Mouse (Mus musculus) layer of hippocampus, postnatal 36 days (tissue): Measurements from ENCODE around the gene Wdr18. TPM values are rescaled to one million over a fixed set of nuclear protein-coding genes. Genes with fewer than 3 reads are reported as not detected.

Experiments
- DNase-seq, 2 experiments: peaks; one replicate each; pipeline ENCODE4 v3.0.0; 2022
- total RNA-seq, 2 experiments: library from RNA; stranded (reverse); gene quantifications; 2 replicates each; pipeline ENCODE4 v1.2.3; 2021

The Wdr18 gene
- total RNA-seq, 2 experiments from 2014 or later = 43.2 to 48.2 TPM

DNA sequence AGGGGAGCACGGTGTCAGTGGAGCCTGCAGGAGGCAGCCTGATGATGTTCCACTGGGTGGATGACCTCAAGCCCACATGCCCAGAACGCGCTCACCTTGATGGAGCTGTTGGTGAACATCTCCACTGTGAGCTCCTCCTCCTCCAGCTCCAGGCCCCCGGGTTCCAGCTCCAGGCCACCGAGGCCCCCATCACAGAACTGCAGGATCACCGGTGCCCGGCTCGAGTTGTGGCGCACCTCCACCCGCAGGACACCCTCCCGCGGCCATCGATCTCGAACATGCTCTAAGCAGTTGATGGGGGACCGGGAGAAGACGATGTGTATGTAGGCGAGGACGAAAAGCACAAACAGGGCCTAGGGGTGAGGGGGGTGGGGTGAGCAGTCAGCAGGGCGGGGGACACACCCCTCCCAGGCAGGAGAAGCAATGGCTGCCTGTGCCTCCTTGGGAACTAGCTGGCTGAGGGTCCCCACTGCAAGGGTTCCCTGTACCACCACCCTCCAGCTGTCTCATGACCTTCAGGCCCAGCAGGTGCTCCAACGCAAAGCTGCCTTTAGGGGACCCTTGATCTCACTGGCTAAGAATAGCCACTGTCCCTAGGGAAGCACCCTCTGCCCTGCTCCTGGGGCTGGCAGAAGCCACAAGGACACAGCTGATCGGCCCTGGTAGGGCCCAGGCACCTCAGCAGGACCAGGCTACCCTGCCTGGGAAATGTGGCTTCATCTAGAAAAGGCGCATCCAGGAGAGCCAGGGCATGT lies 19.6 kb downstream of the Wdr18 start:
- DNase-seq = no peak

- no peak for DNase-seq
These were observed 23.3 kb downstream of the Wdr18 start for GRCm38 (mm10) chr10:79983205-79983604.

GRCm38 (mm10) chr10:79983670-79984069 lies 23.7 kb downstream of the Wdr18 start:
- peak; percentile 58 to 65 for DNase-seq

DNA sequence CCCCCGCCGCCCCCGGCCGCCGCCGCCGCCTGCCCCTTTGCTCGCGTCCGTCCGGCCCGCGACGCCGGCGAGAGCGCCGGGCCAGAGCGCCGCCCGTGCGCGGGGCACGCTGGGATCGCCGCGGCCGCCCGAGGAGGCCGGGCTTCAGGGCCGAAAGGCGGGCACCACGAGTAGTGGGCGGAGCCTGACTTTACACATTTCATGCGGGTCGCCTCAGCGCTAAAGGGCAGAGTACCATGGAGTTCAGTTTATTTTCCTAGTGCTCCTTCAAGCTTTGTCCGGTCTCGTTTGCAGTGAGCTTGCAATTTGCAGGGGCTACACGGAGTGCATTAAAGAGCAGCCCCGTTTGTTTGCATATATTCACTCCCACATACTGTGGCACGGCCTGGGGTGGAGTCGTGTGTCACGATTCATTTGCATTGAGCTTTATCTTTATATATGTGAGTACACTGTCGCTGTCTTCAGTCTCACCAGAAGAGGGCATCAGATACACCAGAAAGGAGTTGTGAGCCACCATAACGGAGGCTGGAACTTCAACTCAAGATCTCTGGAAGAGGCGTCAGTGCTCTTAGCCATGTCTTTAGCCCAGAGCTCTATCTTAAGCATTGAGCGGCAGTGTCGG lies 24.4 kb downstream of the Wdr18 start, which contains the start of gene Tmem259:
Gene Tmem259, minus strand, starts transcription at position 136 of the 622 bp plus-strand sequence.
- peak; percentile 83 for DNase-seq

- DNase-seq = peak; percentile 94 to 96
These were observed 24.9 kb downstream of the Wdr18 start for GRCm38 (mm10) chr10:79984871-79985270.

GRCm38 (mm10) chr10:79985334-79986231 lies 25.6 kb downstream of the Wdr18 start:
- DNase-seq = peak; percentile 57 to 66

DNA sequence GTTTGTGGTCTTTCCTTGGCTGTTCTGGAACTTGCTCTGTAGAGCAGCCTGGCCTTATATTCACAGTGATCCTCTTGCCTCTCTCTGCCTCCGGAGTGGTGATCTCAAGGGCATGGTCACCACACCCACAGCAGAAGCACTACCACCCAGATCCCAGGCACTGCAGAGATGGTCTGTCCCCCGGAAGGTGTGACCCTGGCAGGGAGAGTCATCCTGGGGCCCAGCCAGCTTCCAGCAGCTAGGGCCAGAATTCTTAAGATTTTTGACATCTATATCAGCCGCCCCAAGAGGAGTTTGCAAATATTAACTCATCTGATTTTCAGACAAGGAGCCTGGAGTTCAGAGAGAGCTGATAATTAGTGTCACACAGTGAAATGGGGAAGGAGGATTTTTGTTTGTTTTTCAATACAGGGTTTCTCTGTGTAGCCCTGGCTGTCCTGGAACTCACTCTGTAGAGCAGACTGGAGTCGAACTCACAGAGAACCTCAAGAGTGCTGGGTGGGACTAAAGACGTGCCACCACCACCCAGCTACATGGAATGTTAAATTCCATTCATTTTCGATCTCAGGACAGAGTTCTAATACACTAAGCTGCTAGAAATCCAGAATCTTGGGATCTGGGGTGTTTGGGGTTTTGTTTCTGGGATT lies 26.4 kb downstream of the Wdr18 start:
- no peak for DNase-seq

- DNase-seq = peak; percentile 74 to 79
These were observed 27.0 kb downstream of the Wdr18 start for GRCm38 (mm10) chr10:79986963-79987362.

GRCm38 (mm10) chr10:79987771-79988505 lies 28.0 kb downstream of the Wdr18 start:
- DNase-seq = no peak

GRCm38 (mm10) chr10:79988506-79989271 lies 28.7 kb downstream of the Wdr18 start, which contains the start of gene Cnn2:
Gene Cnn2 (plus strand): TSS chr10:79988584.
- no peak for DNase-seq

DNA sequence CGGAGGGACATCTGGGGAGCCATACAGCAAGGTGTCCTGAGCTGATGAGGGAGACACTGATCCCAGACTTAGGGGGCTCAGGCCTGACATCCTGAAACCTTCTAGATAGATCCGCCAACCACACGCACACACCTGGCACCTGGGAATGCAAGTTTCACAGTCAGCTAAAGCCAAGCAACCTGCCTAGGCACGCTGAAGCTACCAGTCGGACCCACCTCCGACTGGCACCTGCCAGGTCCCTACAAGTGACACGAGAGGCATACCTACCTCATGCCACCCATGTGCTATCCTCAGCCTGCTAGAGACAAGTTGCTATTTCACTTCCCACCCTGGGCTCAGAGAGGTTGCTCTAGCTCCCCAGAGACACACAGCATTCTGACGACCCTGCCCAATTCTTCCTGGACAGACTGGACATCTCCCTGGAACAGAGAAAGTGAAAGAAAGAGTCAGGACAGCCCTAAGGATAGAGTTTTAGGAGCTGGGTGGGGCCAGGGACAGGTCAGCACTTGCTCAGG lies 29.4 kb downstream of the Wdr18 start:
- DNase-seq = no peak

GRCm38 (mm10) chr10:79989870-79990269 lies 29.9 kb downstream of the Wdr18 start:
- DNase-seq = no peak

- DNase-seq = no peak
These were observed 31.1 kb downstream of the Wdr18 start for GRCm38 (mm10) chr10:79991099-79991498.

- no peak for DNase-seq
These were observed 31.6 kb downstream of the Wdr18 start for GRCm38 (mm10) chr10:79991548-79991947.

GRCm38 (mm10) chr10:79994397-79995115 lies 34.6 kb downstream of the Wdr18 start:
- DNase-seq = no peak

- DNase-seq = no peak
These were observed 35.7 kb downstream of the Wdr18 start for GRCm38 (mm10) chr10:79995636-79996035.

GRCm38 (mm10) chr10:79996272-79997033 lies 36.5 kb downstream of the Wdr18 start, which contains the start of gene Abca7:
Gene Abca7 (plus strand): TSS chr10:79996494.
- DNase-seq = peak; percentile 92 to 96

DNA sequence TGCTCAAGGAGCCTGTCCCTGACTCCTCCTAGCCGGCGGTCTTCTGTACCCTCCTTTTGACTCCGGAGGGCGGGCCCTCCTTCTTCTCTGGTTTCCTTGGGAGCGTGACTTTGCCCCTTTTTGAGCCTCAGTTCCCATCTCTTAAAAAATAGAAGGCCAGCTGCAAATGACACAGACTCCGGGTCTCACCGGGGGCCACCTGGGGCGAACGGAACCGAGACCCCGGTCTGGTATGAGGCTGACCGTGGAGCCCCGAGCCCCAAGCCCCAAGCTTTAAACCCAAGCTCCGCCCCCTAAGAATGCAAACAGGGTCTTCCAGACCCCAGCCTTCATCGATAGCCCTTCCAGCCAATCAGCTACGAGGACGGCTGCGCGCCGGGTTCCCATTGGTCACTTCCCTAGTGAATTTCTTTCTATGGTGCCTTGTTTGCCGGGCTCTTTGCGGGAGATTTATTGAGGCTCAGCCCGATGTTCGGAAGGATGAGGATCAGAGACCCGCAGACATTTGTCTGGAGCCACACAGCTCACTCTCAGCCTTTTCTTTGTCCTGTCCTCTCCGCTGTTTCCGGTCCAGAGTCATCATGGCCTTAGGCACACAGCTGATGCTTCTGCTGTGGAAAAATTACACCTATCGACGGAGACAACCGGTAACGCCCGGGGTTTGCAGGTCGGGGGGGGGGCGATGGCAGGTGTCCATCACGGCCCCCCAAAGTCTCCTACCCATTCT lies 37.2 kb downstream of the Wdr18 start:
- peak; percentile 60 to 66 for DNase-seq
